Mouse (Mus musculus): ENCODE data around the gene Klhdc2.

The Klhdc2 gene

DNA sequence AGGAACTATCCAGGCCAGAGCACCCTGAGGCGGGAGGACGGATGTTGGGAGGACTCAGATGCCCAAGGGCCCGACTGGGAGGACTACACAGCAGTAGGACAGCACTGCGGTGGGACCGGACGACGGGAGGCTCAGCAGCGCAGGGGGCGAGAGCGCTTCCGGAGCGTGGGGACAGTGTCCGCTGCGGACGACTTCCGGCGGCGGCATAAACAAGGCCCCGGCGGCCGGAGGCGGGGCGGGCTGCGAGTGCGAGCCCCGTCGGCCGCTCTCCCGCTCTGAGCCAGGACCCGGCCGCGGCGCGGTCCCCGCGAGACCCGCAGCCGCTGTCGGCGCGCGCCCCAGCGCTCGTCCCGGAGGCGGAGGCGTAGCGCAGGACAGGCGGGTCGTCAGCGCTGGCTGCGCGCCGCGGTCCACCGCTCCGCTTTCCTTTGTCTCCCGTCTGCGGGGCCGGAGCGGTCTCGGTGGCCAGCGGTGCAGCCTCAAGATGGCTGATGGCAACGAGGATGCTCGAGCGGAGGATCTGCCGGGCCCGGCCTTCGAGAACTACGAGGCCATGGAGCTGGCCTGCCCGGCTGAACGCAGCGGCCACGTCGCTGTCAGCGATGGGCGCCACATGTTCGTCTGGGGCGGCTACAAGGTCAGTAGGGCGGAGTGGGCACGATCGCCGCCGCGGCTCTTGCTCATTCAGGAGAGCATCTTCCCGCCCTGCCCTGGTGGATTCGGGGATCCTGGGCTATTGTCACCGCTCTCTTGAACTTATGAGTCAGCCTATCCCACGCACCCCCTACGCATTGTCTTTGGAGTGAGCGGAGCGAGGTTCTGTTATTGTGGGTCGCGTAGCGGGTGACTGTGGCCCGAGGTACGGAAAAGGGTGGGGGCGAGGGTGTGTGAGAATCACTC is at the start of gene Klhdc2:
Klhdc2 (plus strand) TSS at position 171 of the 900 bp plus-strand sequence.
- in situ Hi-C loops (cut with MboI, MseI) = no loop called here

DNA sequence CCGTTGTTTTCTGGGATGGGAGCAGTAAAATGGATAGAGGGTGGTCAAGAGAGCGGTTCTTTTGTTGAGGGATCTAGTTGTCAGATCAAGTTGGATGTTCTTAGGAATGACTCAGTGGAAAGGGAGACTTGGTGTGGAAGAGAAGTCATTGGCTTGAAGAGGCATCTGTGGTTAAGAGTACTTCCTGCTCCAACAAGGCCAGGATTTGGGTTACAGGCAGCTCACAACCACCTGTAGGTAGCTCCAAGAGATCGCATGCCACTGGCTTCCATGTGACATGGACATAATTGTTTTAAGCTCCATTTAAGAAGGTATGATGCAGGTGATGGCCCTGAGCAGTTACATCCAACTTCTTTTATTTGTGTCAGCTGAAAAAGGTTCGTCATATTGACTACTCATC is 46.7 kb upstream of the Klhdc2 start:
- in situ Hi-C loops (cut with MboI, MseI) = loop anchor here (5.0 kb wide), 1 partner anchor 38 kb away; no protein-coding TSS in a partner anchor

DNA sequence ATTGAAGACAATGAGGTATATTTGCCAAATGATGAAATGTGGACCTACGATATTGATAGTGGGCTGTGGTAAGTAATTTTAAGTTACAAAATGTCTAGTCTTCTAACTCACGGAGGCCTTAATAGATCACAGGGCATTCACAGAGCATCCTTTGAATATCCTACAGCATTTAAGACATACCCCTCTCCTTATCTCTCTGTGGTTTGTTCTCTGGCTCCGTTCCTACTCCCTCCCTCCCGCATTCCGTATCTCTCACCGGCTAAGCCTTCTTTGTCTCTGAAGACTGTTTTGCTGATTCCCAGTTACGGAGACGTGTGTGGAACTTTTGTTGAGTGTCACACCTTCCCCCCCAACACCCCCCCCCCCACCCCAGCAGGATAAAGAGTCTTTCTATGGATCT is 45.7 kb upstream of the Klhdc2 start:
- in situ Hi-C loops (cut with MboI, MseI) = loop anchor here (5.0 kb wide), 1 partner anchor 37 kb away; no protein-coding TSS in a partner anchor

DNA sequence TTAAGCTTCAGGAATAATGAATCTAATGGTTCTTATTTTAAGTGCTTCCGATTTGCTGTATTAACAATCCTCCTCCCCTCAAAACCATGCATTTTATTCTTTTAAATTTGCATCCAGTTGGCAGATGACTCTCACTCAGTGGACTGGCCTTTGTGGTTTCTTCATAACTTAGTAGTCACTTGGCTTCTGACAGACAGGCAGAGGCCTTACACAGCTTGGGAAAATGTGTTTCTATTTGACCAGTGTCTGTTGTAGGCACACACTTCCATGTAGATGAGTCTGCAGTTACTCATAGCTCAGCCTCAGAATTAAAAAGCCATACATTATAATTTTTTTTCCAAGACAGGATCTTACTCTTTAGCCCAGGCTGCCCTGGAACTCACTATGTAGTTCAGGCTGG is 42.7 kb upstream of the Klhdc2 start:
- in situ Hi-C loops (cut with MboI, MseI) = loop anchor here (5.0 kb wide), 1 partner anchor 33 kb away; no protein-coding TSS in a partner anchor

DNA sequence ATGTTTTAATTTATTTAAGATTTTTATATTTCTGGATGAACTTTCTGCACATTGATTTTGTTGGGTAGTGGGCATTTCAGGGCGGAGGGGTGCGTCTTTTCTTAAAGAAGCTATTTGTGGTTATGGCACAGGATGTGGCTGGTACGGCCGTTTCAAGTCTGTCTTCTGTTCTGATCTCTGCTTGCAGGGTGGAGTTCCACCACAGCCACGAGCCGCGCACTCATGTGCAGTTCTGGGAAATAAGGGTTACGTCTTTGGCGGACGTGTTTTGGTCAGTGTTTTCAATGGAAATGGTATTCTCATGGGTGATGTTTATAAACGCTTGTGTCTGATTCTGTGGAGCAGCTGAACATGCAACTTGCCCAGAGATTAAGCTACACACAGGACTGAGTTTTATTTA is 38.6 kb upstream of the Klhdc2 start:
- in situ Hi-C loops (cut with MboI, MseI) = no loop called here

DNA sequence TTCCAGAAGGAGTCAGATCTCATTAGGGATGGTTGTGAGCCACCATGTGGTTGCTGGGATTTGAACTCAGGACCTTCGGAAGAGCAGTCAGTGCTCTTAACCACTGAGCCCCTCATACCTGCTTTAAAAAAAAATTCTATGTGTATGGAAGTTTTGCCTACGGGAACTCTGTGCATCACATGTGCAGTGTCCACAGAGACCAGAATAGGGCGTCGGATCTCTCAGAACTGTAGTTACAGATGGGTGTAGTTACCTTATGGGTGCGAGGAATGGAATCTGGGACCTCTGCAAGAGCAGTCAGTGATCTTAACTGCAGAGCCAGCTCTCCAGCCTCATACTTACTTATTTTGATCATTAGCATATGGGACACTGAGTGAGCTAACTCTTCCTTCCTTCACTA is 34.2 kb upstream of the Klhdc2 start:
- in situ Hi-C loops (cut with MboI, MseI) = no loop called here

GRCm38 (mm10) chr12:69265031-69265430 is 31.4 kb upstream of the Klhdc2 start:
- in situ Hi-C loops (cut with MboI, MseI) = no loop called here

DNA sequence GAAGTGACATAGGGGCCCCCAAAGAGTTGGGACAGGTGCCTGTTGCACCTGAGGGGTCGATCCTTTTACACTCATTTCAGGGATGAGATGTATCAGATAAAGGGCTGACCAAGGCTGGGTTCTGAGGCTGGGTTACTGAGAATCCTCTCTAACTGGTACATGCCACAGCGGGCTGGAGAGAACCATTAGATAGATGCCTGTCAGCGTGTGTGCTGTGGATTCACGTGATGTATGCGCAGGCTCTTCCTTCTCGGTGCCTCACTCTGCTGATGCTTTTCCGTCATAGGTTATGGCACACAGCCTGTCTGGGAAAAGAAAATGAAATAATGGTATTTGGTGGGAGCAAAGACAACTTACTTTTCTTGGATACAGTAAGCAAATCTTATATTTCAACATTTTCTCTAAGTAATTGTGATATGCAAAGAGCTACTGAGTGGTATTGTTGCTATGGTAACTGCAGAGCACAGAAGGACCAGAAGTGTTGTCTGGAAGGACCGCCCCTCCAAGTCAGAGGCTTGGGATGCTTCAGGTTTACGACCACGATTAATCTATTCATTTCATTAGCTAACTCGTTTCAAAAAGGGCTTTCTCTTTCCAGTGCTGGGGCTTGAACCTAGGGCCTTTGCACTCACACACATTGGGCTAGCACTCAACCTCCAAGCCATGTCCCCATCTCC is 28.4 kb upstream of the Klhdc2 start:
- in situ Hi-C loops (cut with MboI, MseI) = no loop called here

- in situ Hi-C loops (cut with MboI, MseI) = no loop called here
These were observed 27.5 kb upstream of the Klhdc2 start for GRCm38 (mm10) chr12:69268956-69269355.

- in situ Hi-C loops (cut with MboI, MseI) = loop anchor here (10.0 kb wide), 1 partner anchor 45 kb away; no protein-coding TSS in a partner anchor
These were observed 16.5 kb upstream of the Klhdc2 start for GRCm38 (mm10) chr12:69279931-69280469.

- in situ Hi-C loops (cut with MboI, MseI) = loop anchor here (10.0 kb wide), 1 partner anchor 46 kb away; no protein-coding TSS in a partner anchor
These were observed 15.6 kb upstream of the Klhdc2 start for GRCm38 (mm10) chr12:69280915-69281314.

GRCm38 (mm10) chr12:69283146-69283545 is 13.3 kb upstream of the Klhdc2 start:
- in situ Hi-C loops (cut with MboI, MseI) = loop anchor here (10.0 kb wide), 1 partner anchor 48 kb away; no protein-coding TSS in a partner anchor

DNA sequence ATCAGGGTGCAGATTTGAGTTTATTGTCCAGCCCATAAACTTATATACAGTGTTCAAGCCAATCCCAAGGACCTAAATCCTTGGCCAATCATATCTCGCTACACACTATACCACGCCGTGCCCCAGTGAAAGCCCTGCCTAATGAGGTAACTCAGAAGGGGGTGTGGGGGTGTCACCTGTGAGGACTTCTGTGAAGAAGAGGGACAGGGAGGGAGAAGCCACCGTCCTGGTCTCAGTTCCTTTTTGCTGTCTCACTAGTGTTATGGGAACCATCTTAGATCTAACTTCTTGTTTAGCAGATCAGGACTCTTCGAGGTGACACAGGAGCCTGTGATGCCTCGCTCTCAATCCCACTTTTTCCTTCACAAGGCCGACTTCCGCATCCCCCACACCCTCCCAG is 8.9 kb upstream of the Klhdc2 start:
- in situ Hi-C loops (cut with MboI, MseI) = loop anchor here (5.0 to 10.0 kb wide), 2 partner anchors 35 to 53 kb away; no protein-coding TSS in a partner anchor

- in situ Hi-C loops (cut with MboI, MseI) = loop anchor here (5.0 to 10.0 kb wide), 2 partner anchors 36 to 54 kb away; no protein-coding TSS in a partner anchor
These were observed 7.8 kb upstream of the Klhdc2 start for GRCm38 (mm10) chr12:69288699-69289098.

GRCm38 (mm10) chr12:69292401-69292800 is 4.1 kb upstream of the Klhdc2 start:
- in situ Hi-C loops (cut with MboI, MseI) = no loop called here

DNA sequence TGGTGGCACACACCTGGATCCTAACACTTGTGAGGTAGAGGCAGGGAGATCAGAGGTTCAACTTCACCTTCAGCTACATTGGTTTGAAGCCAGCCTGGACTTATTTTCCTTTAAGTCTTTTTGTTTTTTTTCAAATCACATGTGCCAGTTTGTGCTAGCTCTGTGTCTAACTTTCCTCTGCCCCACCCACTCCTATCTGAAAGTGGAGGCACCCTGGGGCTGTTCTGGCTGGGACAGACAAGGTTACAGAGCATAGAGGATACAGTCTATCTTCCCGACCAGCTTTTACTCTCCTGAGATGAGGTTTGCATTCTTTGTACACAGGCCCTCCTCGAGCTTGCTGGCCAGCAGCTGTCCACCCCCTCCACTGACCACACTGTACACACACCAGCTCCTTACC is 2.7 kb upstream of the Klhdc2 start:
- in situ Hi-C loops (cut with MboI, MseI) = no loop called here

- in situ Hi-C loops (cut with MboI, MseI) = no loop called here
These were observed 1.5 kb upstream of the Klhdc2 start for GRCm38 (mm10) chr12:69294936-69295335.

- in situ Hi-C loops (cut with MboI, MseI) = no loop called here
These were observed 830 bp upstream of the Klhdc2 start for GRCm38 (mm10) chr12:69295651-69296050.

DNA sequence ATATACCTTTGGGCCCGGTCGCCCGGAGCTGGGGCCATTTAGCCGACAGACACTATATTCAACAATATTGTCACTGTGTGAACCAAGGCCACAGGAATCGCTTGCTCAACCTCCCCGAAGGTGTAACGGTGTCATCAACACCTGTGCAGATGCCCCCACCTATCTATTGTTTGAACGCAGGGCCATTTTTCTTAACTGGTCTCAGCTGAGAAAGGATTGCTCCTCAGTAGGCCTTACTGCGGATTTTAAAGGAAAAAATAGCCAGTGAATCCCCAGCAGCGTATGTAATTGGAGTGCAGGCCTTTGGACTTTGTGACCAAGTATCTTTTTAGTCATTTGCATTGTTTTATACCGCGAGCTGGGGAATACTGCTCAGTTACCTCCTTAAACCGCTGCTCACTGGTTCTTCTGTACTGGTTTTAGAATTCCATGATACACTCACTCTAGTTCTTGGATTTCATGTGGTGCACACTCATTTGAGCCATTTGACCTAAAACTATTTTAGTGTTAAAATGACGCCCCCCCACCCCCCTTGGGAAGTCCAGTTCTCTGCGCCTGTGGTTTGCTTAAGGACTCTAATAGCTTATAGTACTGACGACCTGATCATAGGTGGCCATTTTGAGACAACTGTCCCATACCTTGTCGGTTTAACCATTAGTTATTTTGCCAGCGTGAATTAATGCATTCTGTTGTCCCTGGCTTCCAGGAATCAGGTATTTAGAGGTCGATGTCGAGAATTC is 1.1 kb downstream of the Klhdc2 start:
- in situ Hi-C loops (cut with MboI, MseI) = no loop called here

DNA sequence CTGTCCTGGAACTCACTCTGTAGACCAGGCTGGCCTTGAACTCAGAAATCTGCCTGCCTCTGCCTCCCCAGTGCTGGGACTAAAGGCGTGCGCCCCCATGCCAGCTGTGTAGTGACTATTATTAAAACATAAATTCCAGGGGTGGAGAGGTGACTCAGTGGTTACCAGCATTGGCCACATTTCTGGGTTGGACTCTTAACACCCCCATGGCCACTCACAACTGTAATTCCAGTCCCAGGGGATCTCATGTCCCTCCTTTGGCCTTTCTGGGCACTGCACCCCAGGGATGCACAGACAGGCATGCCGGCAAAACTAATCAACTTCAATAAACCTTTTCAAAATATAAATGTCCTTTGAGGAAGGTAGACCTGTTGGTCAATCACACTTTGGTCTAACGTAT is 1.8 kb downstream of the Klhdc2 start:
- in situ Hi-C loops (cut with MboI, MseI) = no loop called here

DNA sequence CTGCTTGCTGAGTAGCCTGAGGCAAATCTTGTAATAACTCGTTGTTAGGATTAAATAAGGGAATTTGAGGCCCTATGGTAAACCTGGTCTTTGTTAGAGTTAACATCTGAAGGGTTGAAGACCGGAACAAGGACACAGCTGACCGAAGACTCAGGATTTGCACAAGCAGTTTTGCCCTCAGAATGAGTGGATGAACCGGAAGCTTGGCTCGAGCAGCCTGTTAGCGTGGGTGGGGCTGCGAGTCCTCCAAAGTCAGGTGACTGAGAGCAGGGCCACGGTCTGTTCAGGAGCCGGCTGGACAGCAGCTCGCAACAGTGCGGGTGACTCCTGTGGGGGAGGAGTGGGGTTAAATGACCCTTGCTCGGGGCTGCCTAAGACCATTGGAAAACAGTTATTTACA is 2.8 kb downstream of the Klhdc2 start:
- in situ Hi-C loops (cut with MboI, MseI) = no loop called here

All from regulatory T cell (primary cell).